7 mouse cellular contexts compared by ENCODE assay signal in the genomic region with DNA sequence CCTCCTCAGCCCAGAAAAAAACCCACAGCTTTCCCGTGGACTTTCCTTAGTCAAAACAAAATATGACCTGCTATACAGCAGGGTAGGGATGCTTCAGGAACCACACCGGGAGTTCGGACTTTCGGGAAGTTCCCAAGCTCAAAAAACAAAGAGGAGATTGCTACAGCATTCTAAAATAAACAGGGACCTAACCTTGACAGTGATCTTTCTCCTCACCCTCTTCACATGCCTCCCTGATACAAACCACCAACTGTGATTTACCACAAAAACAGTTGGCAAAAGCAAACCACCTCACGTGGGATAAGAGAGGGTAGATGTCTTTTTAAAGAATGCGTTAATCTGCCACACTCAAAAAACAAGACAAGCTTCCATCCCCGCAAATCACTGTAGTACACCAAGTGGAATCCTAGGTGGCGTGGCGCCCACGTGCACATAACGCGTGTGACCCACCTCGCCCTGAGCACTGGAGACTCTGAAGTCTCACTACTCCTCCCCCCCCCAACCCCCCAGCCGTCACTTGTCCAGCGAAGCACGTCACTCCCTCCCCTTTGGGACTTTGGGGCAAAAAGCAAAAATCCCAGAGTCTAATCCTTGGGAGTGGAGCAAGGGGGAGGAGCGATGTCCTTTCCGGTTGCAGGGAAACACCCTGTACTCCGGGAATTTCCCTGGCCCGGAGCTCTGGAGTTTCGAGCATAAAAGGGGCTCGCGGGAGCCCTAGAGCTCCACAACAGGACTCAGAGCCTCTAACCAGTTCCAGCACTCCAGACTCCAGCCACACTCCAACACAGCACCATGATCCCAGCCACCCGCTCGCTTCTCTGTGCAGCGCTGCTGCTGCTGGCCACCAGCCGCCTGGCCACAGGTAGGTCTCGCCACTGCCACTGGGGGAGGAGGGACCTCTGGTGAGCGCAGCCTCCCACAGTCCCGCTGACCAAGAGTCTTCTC. TPM values are rescaled to one million over a fixed set of nuclear protein-coding genes. Genes with fewer than 3 reads are reported as not detected.
DNase-seq lines count a peak whose midpoint lies in the region; ATAC-seq and TF ChIP-seq lines count a peak whose summit lies in the region.

TSS of gene Cxcl1 (plus strand) at position 723 of the 945 bp plus-strand sequence.

- peak; percentile 68 for ATAC-seq in common myeloid progenitor, adult 5-6 weeks (replicated peaks; ENCODE audit: low read depth, poor library complexity, severe bottlenecking)
- ATAC-seq in intestine, postnatal 0 days: peak; percentile 86
- peak; percentile 85 for ATAC-seq in neural tube, embryonic 13.5 days (ENCODE audit: low read depth)

- DNase-seq in R1 (ENCODE audit: low read depth, low spot score): peak; percentile 38
- DNase-seq in heart, adult 11 months: peak; percentile 99
- peak; percentile 26 to 33 for DNase-seq in lung, adult 18-20 months
- DNase-seq in B cell, adult 2 months: no peak

- TF ChIP-seq CTCF in intestine, postnatal 0 days (IDR thresholded peaks at IDR 0.05; ENCODE audit: low read depth): peak; percentile 66

- H3K4me1 ChIP-seq in intestine, postnatal 0 days (replicated peaks; ENCODE audit: control insufficient read depth, insufficient read depth, low read length): no peaks in the 10 kb centered on the region; the same call in 1 of the 2 replicates
- H3K4me1 ChIP-seq in neural tube, embryonic 13.5 days (replicated peaks): peaks cover 10% of the 10 kb centered on the region; the same call in 1 of the 2 replicates

- H3K9ac ChIP-seq in intestine, postnatal 0 days (ENCODE audit: low read depth, low read length): peak within 1 kb of the TSS; percentile 40
- H3K9ac ChIP-seq in neural tube, embryonic 13.5 days: peak within 1 kb of the TSS; percentile 64

- H3K36me3 ChIP-seq in intestine, postnatal 0 days (ENCODE audit: control insufficient read depth, insufficient read depth): no peaks in the 10 kb centered on the region
- no peaks in the 10 kb centered on the region for H3K36me3 ChIP-seq in neural tube, embryonic 13.5 days

- H3K4me3 ChIP-seq in intestine, postnatal 0 days (ENCODE audit: low read depth, low read length): peak within 1 kb of the TSS; percentile 57
- peak within 1 kb of the TSS; percentile 42 for H3K4me3 ChIP-seq in neural tube, embryonic 13.5 days

- H3K27me3 ChIP-seq in intestine, postnatal 0 days (replicated peaks; ENCODE audit: control insufficient read depth, insufficient read depth, low read length): no peaks in the 10 kb centered on the region
- 0 out of 2 replicates have a peak, but pooled peaks cover 5% of the 10 kb centered on the region for H3K27me3 ChIP-seq in neural tube, embryonic 13.5 days

- no peaks in the 10 kb centered on the region for H3K9me3 ChIP-seq in intestine, postnatal 0 days (ENCODE audit: control insufficient read depth)
- no peaks in the 10 kb centered on the region for H3K9me3 ChIP-seq in neural tube, embryonic 13.5 days

- H3K27ac ChIP-seq in intestine, postnatal 0 days (ENCODE audit: low read depth, low read length): no peak within 1 kb of the TSS
- H3K27ac ChIP-seq in neural tube, embryonic 13.5 days (replicated peaks): no peak within 1 kb of the TSS

- H3K4me2 ChIP-seq in intestine, postnatal 0 days (replicated peaks; ENCODE audit: low read depth): peak within 1 kb of the TSS; percentile 82
- H3K4me2 ChIP-seq in neural tube, embryonic 13.5 days: peak within 1 kb of the TSS; percentile 79

- 7% methylated on average over 30 of the region's 30 CpGs for WGBS in intestine, postnatal 0 days
- WGBS in neural tube, embryonic 13.5 days: 8% methylated on average over 29 of the region's 30 CpGs

RNA-seq across cellular contexts. Expression of gene Cxcl1, which starts in this region (rescaled TPM):
- total RNA-seq in common myeloid progenitor, adult 5-6 weeks (2017): not detected in 2 replicates
- 0.83 and 1.2 TPM in 2 replicates for polyA plus RNA-seq in intestine, postnatal 0 days (2015; fragmentation: Nextera tagmentation; extraction: Ambion mirVana)
- polyA plus RNA-seq in neural tube, embryonic 13.5 days (2015; fragmentation: Nextera tagmentation; extraction: Ambion mirVana): not detected in 2 replicates

Comparison
In these comparisons a context has a peak if more than half of its experiments do, and no peak if none do; other contexts are left out.
1. Peak in ATAC-seq in common myeloid progenitor, adult 5-6 weeks; RNA of the gene not detected or under 1 TPM.
2. Peak in ATAC-seq, H3K4me3 ChIP-seq, H3K9ac ChIP-seq and H3K4me2 ChIP-seq in neural tube, embryonic 13.5 days; RNA of the gene not detected or under 1 TPM.
3. DNase-seq: peak in R1 (single experiment), heart, adult 11 months (single experiment) and lung, adult 18-20 months (2 of 2); none in B cell, adult 2 months (0 of 2).
4. Peak in every context shown above with its lines, with median percentiles within 50 percentile points of each other: ATAC-seq.